Mouse (Mus musculus) c-Kit-positive CD71-positive TER-119-negative erythroid progenitor cells, embryonic 14.5 days (primary cell): ENCODE results near the gene Gpa33.
"Not testable (repeated sequence)": the region's sequence is repeated elsewhere in the genome, so short reads cannot be mapped to it uniquely, and the experiment has no call there.

Experiments
- DNase-seq: peaks from one replicate; pipeline ENCODE4 v3.0.0-alpha.2; 2013; ENCODE audit warnings: low read depth

The Gpa33 gene

GRCm38 (mm10) chr1:166135091-166135740 lies 5.2 kb downstream of the Gpa33 start:
- no peak for DNase-seq

- no peak for DNase-seq
These were observed 7.4 kb downstream of the Gpa33 start for GRCm38 (mm10) chr1:166137244-166137938.

GRCm38 (mm10) chr1:166138136-166138535 lies 8.1 kb downstream of the Gpa33 start:
- DNase-seq: no peak

GRCm38 (mm10) chr1:166139113-166139512 lies 9.1 kb downstream of the Gpa33 start:
- no peak for DNase-seq

- DNase-seq: no peak
These were observed 9.7 kb downstream of the Gpa33 start for GRCm38 (mm10) chr1:166139620-166140184.

- DNase-seq: not testable (repeated sequence)
These were observed 11.8 kb downstream of the Gpa33 start for GRCm38 (mm10) chr1:166141868-166142267.

GRCm38 (mm10) chr1:166142369-166142768 lies 12.3 kb downstream of the Gpa33 start:
- DNase-seq: no peak

GRCm38 (mm10) chr1:166146626-166147025 lies 16.6 kb downstream of the Gpa33 start:
- no peak for DNase-seq

GRCm38 (mm10) chr1:166147657-166148056 lies 17.6 kb downstream of the Gpa33 start:
- peak; percentile 34 for DNase-seq

GRCm38 (mm10) chr1:166149441-166149840 lies 19.4 kb downstream of the Gpa33 start:
- DNase-seq: no peak

GRCm38 (mm10) chr1:166150035-166150434 lies 20.0 kb downstream of the Gpa33 start:
- peak; percentile 37 for DNase-seq

- no peak for DNase-seq
These were observed 21.3 kb downstream of the Gpa33 start for GRCm38 (mm10) chr1:166151341-166151740.

- no peak for DNase-seq
These were observed 22.0 kb downstream of the Gpa33 start for GRCm38 (mm10) chr1:166152034-166152433.

- DNase-seq: peak; percentile 75
These were observed 23.5 kb downstream of the Gpa33 start for GRCm38 (mm10) chr1:166153351-166154120.

GRCm38 (mm10) chr1:166154162-166155112 lies 24.4 kb downstream of the Gpa33 start:
- peak; percentile 52 for DNase-seq

- DNase-seq: no peak
These were observed 25.1 kb downstream of the Gpa33 start for GRCm38 (mm10) chr1:166155113-166155494.

- DNase-seq: no peak
These were observed 27.7 kb downstream of the Gpa33 start for GRCm38 (mm10) chr1:166157712-166158111.

- DNase-seq: no peak
These were observed 28.6 kb downstream of the Gpa33 start for GRCm38 (mm10) chr1:166158664-166159063.

GRCm38 (mm10) chr1:166160111-166160510 lies 30.1 kb downstream of the Gpa33 start:
- DNase-seq: no peak

- DNase-seq: peak; percentile 37
These were observed 30.8 kb downstream of the Gpa33 start for GRCm38 (mm10) chr1:166160569-166161445.
